Mouse (Mus musculus) midbrain, embryonic 16.5 days (tissue): ENCODE measurements around the gene Kmt2d. TPM values are rescaled to one million over a fixed set of nuclear protein-coding genes. Genes with fewer than 3 reads are reported as not detected.
A peak's percentile ranks its signal among the peaks of the same experiment; 100 is the strongest.

Experiments
- ATAC-seq: fragments of 200-750 bp; cut with Nextera tagmentation; 2 replicates; pipeline ENCODE4 v1.8.0; 2017; ENCODE audit warnings: moderate TSS enrichment
- H3K27ac ChIP-seq: fragments of 300-500 bp; sonication (generic); 2 replicates; pipeline ENCODE4 v1.5.1; 2014; ENCODE audit warnings: mild to moderate bottlenecking, low read length, mixed read lengths
- H3K27me3 ChIP-seq: fragments of 300-500 bp; sonication (generic); 2 replicates; pipeline ENCODE4 v1.6.1; 2014; ENCODE audit warnings: low read depth, low read length, mixed read lengths; ENCODE audit not compliant: control insufficient read depth, insufficient read depth
- H3K36me3 ChIP-seq: fragments of 300-500 bp; sonication (generic); 2 replicates; pipeline ENCODE4 v1.6.1; 2014; ENCODE audit warnings: mild to moderate bottlenecking, low read length, moderate library complexity, mixed read lengths; ENCODE audit not compliant: control insufficient read depth, insufficient read depth
- H3K4me1 ChIP-seq: fragments of 300-500 bp; sonication (generic); 2 replicates; pipeline ENCODE4 v1.6.1; 2014; ENCODE audit warnings: mild to moderate bottlenecking, low read length, mixed read lengths; ENCODE audit not compliant: control insufficient read depth, insufficient read depth
- H3K4me2 ChIP-seq: fragments of 300-500 bp; sonication (generic); 2 replicates; pipeline ENCODE4 v1.6.1; 2014; ENCODE audit warnings: mild to moderate bottlenecking, low read length, mixed read lengths
- H3K4me3 ChIP-seq: fragments of 300-500 bp; sonication (generic); 2 replicates; pipeline ENCODE4 v1.5.1; 2014; ENCODE audit warnings: low read depth, mild to moderate bottlenecking, low read length, moderate library complexity, mixed read lengths
- H3K9ac ChIP-seq: fragments of 300-500 bp; sonication (generic); 2 replicates; pipeline ENCODE4 v1.6.1; 2014; ENCODE audit warnings: low read depth, low read length, mixed read lengths
- H3K9me3 ChIP-seq: fragments of 300-500 bp; sonication (generic); replicated peaks from 2 replicates; pipeline ENCODE4 v1.6.1; 2014; ENCODE audit warnings: mild to moderate bottlenecking, low read length, mixed read lengths; ENCODE audit not compliant: control insufficient read depth, poor library complexity, severe bottlenecking
- WGBS: fragments of 180-500 bp; shearing (Covaris S2); extraction: QIAGEN DNeasy Blood & Tissue Kit; methylation state at CpG from one replicate; pipeline ENCODE4 v1.1.7; 2014; 5-methylcytosine and 5-hydroxymethylcytosine counted together
- polyA plus RNA-seq: library from polyadenylated mRNA; unstranded; fragments of >200 nt; fragmentation: Nextera tagmentation; extraction: Ambion mirVana; gene quantifications from 2 replicates; pipeline ENCODE4 v1.2.1, GENCODE M21; 2015

The Kmt2d gene
- polyA plus RNA-seq, 1 experiment from 2014 or later, result 10.1 TPM

GRCm38 (mm10) chr15:98839161-98839560, 31.8 kb downstream of the Kmt2d start:
- Histone ChIP-seq H3K27ac (no peak overlapping the region), H3K9ac (no peak overlapping the region), H3K4me1 (no peaks in the 10 kb centered on the region), H3K9me3 (no peaks in the 10 kb centered on the region), H3K27me3 (no peaks in the 10 kb centered on the region), H3K36me3 (peaks cover 77% of the 10 kb centered on the region), H3K4me2 (no peak overlapping the region), H3K4me3 (no peak overlapping the region)
- ATAC-seq, result no peak
- WGBS, result 95% methylated on average over 14 of the region's 14 CpGs

DNA sequence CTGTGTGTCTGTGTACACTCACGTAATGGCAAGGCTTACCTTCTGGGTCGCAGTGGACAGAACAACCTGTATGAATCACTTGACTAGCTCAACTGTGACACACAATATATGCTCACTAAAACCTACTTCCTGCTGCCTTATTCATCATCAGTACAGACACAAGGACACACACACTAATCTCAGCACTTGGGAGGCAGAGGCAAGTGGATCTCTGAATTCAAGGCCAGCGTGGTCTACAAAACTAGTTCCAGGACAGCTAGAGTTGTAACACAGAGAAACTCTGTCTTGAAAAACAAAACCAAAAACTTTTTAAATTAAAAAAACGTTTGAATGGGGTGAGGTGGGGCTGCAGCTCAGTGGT, 33.3 kb downstream of the Kmt2d start:
- 75% methylated on average over 4 of the region's 4 CpGs for WGBS
- H3K4me2 ChIP-seq, result no peak overlapping the region
- ATAC-seq, result no peak
- H3K27me3 ChIP-seq, result no peaks in the 10 kb centered on the region
- H3K9me3 ChIP-seq, result no peaks in the 10 kb centered on the region
- H3K9ac ChIP-seq, result no peak overlapping the region
- H3K4me1 ChIP-seq, result no peaks in the 10 kb centered on the region
- H3K27ac ChIP-seq, result no peak overlapping the region
- H3K36me3 ChIP-seq, result peaks cover 73% of the 10 kb centered on the region
- no peak overlapping the region for H3K4me3 ChIP-seq

- H3K4me2 ChIP-seq, result no peak overlapping the region
- H3K27ac ChIP-seq, result no peak overlapping the region
- no peaks in the 10 kb centered on the region for H3K9me3 ChIP-seq
- 94% methylated on average over 21 of the region's 21 CpGs for WGBS
- ATAC-seq, result no peak
- no peak overlapping the region for H3K4me3 ChIP-seq
- no peaks in the 10 kb centered on the region for H3K4me1 ChIP-seq
- no peak overlapping the region for H3K9ac ChIP-seq
- H3K36me3 ChIP-seq, result peaks cover 68% of the 10 kb centered on the region
- no peaks in the 10 kb centered on the region for H3K27me3 ChIP-seq
These were observed 33.8 kb downstream of the Kmt2d start for GRCm38 (mm10) chr15:98837006-98837742.

DNA sequence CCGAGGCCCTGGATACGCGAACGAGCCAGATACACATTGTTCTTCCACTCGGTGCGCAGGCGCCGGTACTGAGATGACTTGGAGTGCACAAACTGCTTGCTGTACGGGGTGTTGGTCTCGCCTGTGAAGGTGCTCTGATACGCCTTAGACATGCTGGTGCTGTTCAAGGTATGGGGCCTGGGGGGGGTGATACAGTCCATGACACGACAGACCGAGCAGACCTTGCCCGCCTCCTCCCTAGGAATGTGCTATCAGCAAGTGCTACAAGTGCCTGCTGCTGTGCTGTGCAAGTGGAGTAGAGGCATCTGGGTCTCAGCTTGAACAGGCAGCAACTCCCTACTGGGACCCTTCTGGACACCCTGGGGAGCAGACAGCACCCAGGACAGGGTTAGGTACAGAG, 35.7 kb downstream of the Kmt2d start:
- Histone ChIP-seq H3K4me3 (no peak overlapping the region), H3K36me3 (peaks cover 56% of the 10 kb centered on the region), H3K9ac (no peak overlapping the region), H3K4me1 (peaks cover 5% of the 10 kb centered on the region; the same call in 1 of the 2 replicates), H3K27me3 (no peaks in the 10 kb centered on the region), H3K4me2 (no peak overlapping the region), H3K27ac (no peak overlapping the region), H3K9me3 (no peaks in the 10 kb centered on the region)
- ATAC-seq, result no peak
- WGBS, result 93% methylated on average over 14 of the region's 14 CpGs

DNA sequence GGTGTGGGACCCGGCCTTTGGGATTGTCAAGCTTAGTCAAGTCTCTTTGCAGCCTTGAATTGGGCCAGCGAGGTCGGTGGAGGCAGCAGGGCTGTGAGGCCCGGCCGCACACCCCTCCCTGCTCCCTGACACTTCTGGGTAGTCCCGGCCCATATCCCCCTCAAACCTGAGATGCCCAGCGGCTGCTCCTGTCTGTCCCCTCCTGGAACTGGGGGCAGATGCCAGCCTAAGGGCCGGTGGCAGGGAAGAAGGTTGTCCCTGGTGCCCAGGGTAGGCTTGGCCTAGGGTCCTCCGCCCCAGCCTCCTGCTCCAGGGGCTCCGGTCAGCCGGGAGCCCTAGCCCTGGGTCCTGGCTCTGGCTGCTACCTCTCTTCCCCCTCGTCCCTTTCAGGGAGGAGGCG, 36.9 kb downstream of the Kmt2d start:
- peaks cover 43% of the 10 kb centered on the region for H3K36me3 ChIP-seq

DNA sequence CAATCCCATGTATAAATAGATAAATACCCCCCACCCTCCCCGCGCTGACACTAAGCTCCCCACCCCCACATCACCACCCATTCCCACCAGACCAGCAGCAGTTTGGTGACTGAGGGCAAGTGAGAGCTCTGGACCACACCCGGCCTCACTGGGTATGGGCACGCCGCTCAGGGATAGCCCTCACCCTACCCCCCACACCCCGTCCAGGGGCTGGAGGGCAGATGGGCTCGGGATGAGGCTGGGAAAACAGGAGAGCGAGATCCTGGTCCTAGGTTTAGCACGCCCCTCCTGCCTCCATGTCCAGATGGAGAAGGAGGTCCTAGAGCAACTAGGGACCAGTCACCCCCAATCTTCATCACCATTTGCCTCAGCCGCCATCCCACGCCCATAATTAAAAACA, 37.7 kb downstream of the Kmt2d start:
- H3K27me3 ChIP-seq, result no peaks in the 10 kb centered on the region
- H3K27ac ChIP-seq, result no peak overlapping the region
- no peak overlapping the region for H3K9ac ChIP-seq
- 88% methylated on average over 11 of the region's 11 CpGs for WGBS
- no peak overlapping the region for H3K4me2 ChIP-seq
- H3K4me3 ChIP-seq, result no peak overlapping the region
- H3K9me3 ChIP-seq, result no peaks in the 10 kb centered on the region
- H3K4me1 ChIP-seq, result peaks cover 16% of the 10 kb centered on the region
- peaks cover 41% of the 10 kb centered on the region for H3K36me3 ChIP-seq
- no peak for ATAC-seq

More for the DNA sequence above, 36.9 kb downstream of the Kmt2d start:
- 85% methylated on average over 13 of the region's 13 CpGs for WGBS
- no peaks in the 10 kb centered on the region for H3K27me3 ChIP-seq
- no peaks in the 10 kb centered on the region for H3K9me3 ChIP-seq
- no peak for ATAC-seq
- H3K9ac ChIP-seq, result no peak overlapping the region
- peaks cover 16% of the 10 kb centered on the region for H3K4me1 ChIP-seq
- no peak overlapping the region for H3K4me2 ChIP-seq
- H3K4me3 ChIP-seq, result no peak overlapping the region
- H3K27ac ChIP-seq, result no peak overlapping the region

GRCm38 (mm10) chr15:98832161-98833058, 38.6 kb downstream of the Kmt2d start:
- H3K27ac ChIP-seq, result no peak overlapping the region
- no peak overlapping the region for H3K4me3 ChIP-seq
- 56% methylated on average over 12 of the region's 12 CpGs for WGBS
- no peaks in the 10 kb centered on the region for H3K27me3 ChIP-seq
- peaks cover 39% of the 10 kb centered on the region for H3K36me3 ChIP-seq
- peaks cover 16% of the 10 kb centered on the region for H3K4me1 ChIP-seq
- no peak for ATAC-seq
- no peak overlapping the region for H3K4me2 ChIP-seq
- no peaks in the 10 kb centered on the region for H3K9me3 ChIP-seq
- no peak overlapping the region for H3K9ac ChIP-seq

- H3K9ac ChIP-seq, result peak overlapping the region; percentile 65
- peak overlapping the region; percentile 60 for H3K4me3 ChIP-seq
- H3K9me3 ChIP-seq, result no peaks in the 10 kb centered on the region
- H3K27ac ChIP-seq, result peak overlapping the region; percentile 71
- peak; percentile 46 for ATAC-seq
- WGBS, result 13% methylated on average over 9 of the region's 9 CpGs
- peaks cover 31% of the 10 kb centered on the region for H3K36me3 ChIP-seq
- H3K4me2 ChIP-seq, result peak overlapping the region; percentile 71
- H3K4me1 ChIP-seq, result peaks cover 16% of the 10 kb centered on the region
- H3K27me3 ChIP-seq, result no peaks in the 10 kb centered on the region
These were observed 39.3 kb downstream of the Kmt2d start for GRCm38 (mm10) chr15:98831684-98832035.
